Mouse (Mus musculus): ENCODE results near the gene Pbx1. TPM values are rescaled to one million over a fixed set of nuclear protein-coding genes. Genes with fewer than 3 reads are reported as not detected.

The Pbx1 gene
- total and polyA plus RNA-seq, 2 experiments from 2014 or later: 37.6 to 44.4 TPM

DNA sequence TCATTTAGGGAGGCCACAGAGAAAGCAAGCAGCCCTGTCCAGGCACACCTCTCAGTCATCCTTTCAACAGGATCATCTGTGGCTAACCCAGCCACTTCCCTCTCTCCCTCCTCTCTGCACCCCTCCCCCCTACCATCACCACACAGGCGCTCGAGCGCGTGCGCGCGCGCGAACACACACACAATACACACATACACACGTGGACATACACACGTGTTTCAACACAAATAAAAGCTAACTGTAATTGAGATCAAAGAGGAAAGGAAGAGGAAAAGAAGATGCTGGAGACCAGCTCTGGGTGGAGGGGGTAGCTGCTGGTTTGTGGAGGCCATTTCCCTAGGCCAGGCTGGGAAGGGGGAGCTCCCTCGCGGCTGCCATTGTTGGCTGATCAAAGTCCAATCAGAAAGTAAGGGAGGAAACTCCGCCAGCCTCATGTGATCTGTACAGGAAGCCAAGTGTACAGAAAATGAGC, 75.1 kb downstream of the Pbx1 start:
- TF ChIP-seq CTCF (IDR thresholded peaks at IDR 0.05; ENCODE audit: low read depth): no peak
- ATAC-seq: peak; percentile 80
- Histone ChIP-seq H3K36me3 (ENCODE audit: insufficient read depth, low read length) (no peaks in the 10 kb centered on the region), H3K9me3 (ENCODE audit: low read length) (no peaks in the 10 kb centered on the region), H3K9ac (replicated peaks; ENCODE audit: low read length) (no peak overlapping the region), H3K27ac (peak overlapping the region; percentile 56; the same call in 1 of the 2 replicates), H3K27me3 (ENCODE audit: insufficient read depth, low read length) (no peaks in the 10 kb centered on the region), H3K4me1 (ENCODE audit: insufficient read depth, low read length) (peaks cover 39% of the 10 kb centered on the region), H3K4me2 (ENCODE audit: low read depth, low read length) (peak overlapping the region; percentile 58), H3K4me3 (ENCODE audit: low read length) (peak overlapping the region; percentile 25)
- peak; percentile 76 for DNase-seq (ENCODE audit: low spot score)
- 6% methylated on average over 14 of the region's 14 CpGs for WGBS

DNA sequence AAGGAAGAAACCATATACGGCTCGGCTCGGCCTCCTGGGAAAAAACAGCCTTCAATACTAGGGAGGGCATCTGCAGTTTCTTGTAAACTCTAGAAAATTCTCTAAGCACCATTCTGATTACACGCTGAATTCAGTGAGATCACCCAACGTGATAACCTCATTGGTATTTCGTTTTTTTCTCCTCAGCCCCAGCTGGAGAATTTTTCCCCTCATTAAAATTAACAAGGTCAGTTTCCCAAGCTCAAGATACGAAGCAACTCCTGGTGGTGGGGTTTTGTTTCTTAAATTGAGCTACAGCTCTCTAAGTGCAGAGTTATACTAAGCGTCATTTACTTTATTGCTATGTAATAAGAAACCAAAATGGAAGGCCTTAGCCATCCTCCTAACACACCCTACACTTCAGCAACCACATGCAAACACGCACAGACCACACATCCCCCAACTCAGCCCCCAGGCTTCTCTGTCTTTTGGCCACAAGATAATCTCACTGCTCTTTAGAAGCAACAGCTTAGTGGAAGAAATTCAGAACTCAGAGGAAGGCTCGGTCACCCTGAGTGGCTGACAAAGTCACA, 76.0 kb downstream of the Pbx1 start:
- 0 out of 2 replicates have a peak overlapping the region, but pooled peaks have one; percentile 5 for H3K4me2 ChIP-seq (ENCODE audit: low read depth, low read length)
- no peak overlapping the region for H3K9ac ChIP-seq (replicated peaks; ENCODE audit: low read length)
- WGBS: 46% methylated on average over 10 of the region's 10 CpGs
- peaks cover 39% of the 10 kb centered on the region for H3K4me1 ChIP-seq (ENCODE audit: insufficient read depth, low read length)
- H3K27ac ChIP-seq: no peak overlapping the region
- TF ChIP-seq CTCF (IDR thresholded peaks at IDR 0.05; ENCODE audit: low read depth): no peak
- no peaks in the 10 kb centered on the region for H3K36me3 ChIP-seq (ENCODE audit: insufficient read depth, low read length)
- no peak overlapping the region for H3K4me3 ChIP-seq (ENCODE audit: low read length)
- no peak for ATAC-seq
- DNase-seq (ENCODE audit: low spot score): no peak
- no peaks in the 10 kb centered on the region for H3K27me3 ChIP-seq (ENCODE audit: insufficient read depth, low read length)
- H3K9me3 ChIP-seq (ENCODE audit: low read length): no peaks in the 10 kb centered on the region

DNA sequence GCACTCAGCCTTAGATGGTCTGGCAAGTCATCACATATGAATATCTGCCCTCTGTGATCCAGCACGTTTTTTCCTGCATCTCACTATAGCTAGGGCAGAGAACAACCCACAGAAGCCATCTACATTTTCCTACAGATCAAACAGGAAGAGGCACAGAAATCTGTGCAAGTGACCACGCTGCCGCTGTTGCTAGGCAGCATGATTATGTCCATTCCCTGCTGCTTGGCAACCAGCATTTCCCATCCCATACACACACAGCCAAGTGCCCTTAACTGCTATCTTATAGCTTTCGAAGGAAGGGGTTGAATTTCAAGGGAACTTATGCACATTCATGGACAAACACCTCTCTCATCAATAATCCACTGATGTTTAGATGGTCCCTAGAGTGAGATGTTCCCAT, 77.1 kb downstream of the Pbx1 start:
- H3K9me3 ChIP-seq (ENCODE audit: low read length): no peaks in the 10 kb centered on the region
- TF ChIP-seq CTCF (IDR thresholded peaks at IDR 0.05; ENCODE audit: low read depth): no peak
- ATAC-seq: peak; percentile 39; the same call in 1 of the 2 replicates
- DNase-seq (ENCODE audit: low spot score): peak; percentile 73
- H3K36me3 ChIP-seq (ENCODE audit: insufficient read depth, low read length): no peaks in the 10 kb centered on the region
- 0 out of 2 replicates have a peak overlapping the region, but pooled peaks have one; percentile 13 for H3K4me2 ChIP-seq (ENCODE audit: low read depth, low read length)
- peaks cover 39% of the 10 kb centered on the region for H3K4me1 ChIP-seq (ENCODE audit: insufficient read depth, low read length)
- WGBS: 11% methylated on average over 4 of the region's 4 CpGs
- H3K27me3 ChIP-seq (ENCODE audit: insufficient read depth, low read length): no peaks in the 10 kb centered on the region
- no peak overlapping the region for H3K4me3 ChIP-seq (ENCODE audit: low read length)
- no peak overlapping the region for H3K27ac ChIP-seq
- no peak overlapping the region for H3K9ac ChIP-seq (replicated peaks; ENCODE audit: low read length)

DNA sequence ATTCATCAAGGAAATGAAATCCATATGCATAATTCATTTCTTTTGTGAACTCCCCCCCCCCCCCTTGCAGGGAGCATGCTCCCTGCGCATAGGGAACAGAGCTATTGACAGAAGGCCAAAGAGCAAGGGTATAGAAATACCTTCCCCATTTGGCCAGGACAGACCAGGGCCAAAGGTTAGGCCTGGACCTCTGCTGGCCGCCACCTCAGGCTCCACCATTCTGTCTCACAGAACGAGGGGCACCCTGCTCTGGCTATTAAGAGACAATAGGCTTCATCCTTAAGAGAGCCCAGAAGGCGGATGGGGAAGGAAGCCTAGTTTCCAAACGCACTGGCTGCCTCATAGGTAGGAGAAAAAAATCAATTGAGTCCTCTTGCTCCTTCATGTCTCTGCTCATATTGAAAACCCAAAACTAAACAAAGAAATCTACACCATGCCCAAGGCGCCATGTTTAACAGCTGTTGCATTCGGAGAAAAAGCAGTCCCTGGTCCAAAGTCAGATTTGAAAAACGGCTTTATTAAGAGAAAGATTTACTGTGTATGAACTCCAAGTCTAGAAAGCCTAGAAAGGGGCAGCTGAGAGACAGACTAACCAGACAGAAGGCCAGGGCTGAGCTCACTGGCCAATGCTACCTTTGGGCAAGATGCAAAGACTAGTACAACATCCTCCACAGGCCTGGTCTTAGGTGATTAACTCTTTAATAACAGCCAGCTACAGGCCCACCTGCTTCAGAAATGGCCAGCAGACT, 83.9 kb downstream of the Pbx1 start:
- no peak overlapping the region for H3K4me2 ChIP-seq (ENCODE audit: low read depth, low read length)
- H3K9ac ChIP-seq (replicated peaks; ENCODE audit: low read length): no peak overlapping the region
- no peak for TF ChIP-seq CTCF (IDR thresholded peaks at IDR 0.05; ENCODE audit: low read depth)
- H3K27me3 ChIP-seq (ENCODE audit: insufficient read depth, low read length): no peaks in the 10 kb centered on the region
- no peaks in the 10 kb centered on the region for H3K36me3 ChIP-seq (ENCODE audit: insufficient read depth, low read length)
- ATAC-seq (no peak), DNase-seq (ENCODE audit: low spot score) (no peak)
- no peak overlapping the region for H3K27ac ChIP-seq
- H3K4me1 ChIP-seq (ENCODE audit: insufficient read depth, low read length): peaks cover under 1% of the 10 kb centered on the region; the same call in 1 of the 2 replicates
- no peak overlapping the region for H3K4me3 ChIP-seq (ENCODE audit: low read length)
- 43% methylated on average over 8 of the region's 8 CpGs for WGBS
- H3K9me3 ChIP-seq (ENCODE audit: low read length): no peaks in the 10 kb centered on the region

DNA sequence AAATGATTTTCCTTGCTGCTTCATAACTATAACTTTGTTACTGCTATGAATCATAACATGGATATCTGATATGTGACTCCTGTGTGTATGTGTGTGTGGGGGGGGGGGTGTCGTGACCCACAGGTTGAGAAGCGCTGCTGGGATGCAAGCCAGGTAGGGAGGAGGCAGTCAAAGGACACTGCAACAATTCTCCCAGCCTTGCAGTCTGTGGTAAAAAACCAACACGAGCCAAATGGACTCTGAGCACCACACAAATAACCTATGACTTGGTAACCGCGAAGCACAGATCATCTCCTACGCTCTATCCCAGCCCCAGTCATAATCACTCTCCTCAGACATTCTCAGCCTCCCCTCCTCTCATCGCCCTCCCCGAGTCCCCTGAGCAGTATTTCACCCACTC, 87.2 kb downstream of the Pbx1 start:
- H3K27ac ChIP-seq: no peak overlapping the region
- DNase-seq (ENCODE audit: low spot score) (no peak), ATAC-seq (no peak)
- WGBS: 65% methylated on average over 8 of the region's 8 CpGs
- TF ChIP-seq CTCF (IDR thresholded peaks at IDR 0.05; ENCODE audit: low read depth): no peak
- no peak overlapping the region for H3K4me3 ChIP-seq (ENCODE audit: low read length)
- H3K4me1 ChIP-seq (ENCODE audit: insufficient read depth, low read length): peaks cover 9% of the 10 kb centered on the region
- H3K36me3 ChIP-seq (ENCODE audit: insufficient read depth, low read length): no peaks in the 10 kb centered on the region
- no peaks in the 10 kb centered on the region for H3K9me3 ChIP-seq (ENCODE audit: low read length)
- H3K9ac ChIP-seq (replicated peaks; ENCODE audit: low read length): no peak overlapping the region
- no peaks in the 10 kb centered on the region for H3K27me3 ChIP-seq (ENCODE audit: insufficient read depth, low read length)
- no peak overlapping the region for H3K4me2 ChIP-seq (ENCODE audit: low read depth, low read length)

DNA sequence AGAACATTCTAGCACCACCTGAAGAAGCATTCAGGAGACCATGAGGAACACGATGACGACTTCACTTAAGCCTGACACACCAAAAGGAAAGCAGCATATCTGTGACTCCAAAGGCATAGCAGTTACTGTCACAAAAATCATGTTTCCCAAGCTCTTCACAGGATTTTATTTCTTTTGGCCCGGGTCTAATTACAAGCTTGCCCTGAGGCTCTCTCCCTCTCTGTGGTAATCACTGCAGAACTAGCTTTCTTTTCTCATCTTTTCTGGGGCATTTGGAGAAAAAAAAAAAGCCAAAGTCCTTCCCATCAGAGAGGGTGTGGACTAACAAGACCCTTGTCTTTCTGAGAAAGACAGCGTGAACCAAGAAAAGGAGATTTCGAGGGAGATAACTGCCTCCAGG, 87.8 kb downstream of the Pbx1 start:
- 75% methylated on average over 5 of the region's 5 CpGs for WGBS

DNA sequence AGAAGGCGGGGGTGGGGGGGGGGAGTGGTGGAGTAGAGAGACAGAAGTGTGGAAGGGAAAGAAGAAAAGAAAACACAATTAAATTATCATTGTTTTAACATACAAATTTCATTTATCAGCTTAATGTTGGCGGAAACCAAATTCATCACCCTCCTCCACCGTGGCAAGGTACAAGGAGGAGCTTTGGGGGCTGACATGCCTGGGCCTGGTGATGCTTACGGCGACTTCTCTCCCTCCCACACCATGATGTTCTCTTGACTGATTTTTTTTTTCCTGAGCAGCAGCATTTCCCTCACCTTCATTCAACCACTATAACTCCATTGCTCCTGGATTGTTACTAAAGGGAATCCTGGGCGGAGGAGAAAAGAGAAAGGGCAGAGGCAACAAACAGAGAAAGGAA, 89.8 kb downstream of the Pbx1 start:
- no peaks in the 10 kb centered on the region for H3K36me3 ChIP-seq (ENCODE audit: insufficient read depth, low read length)
- no peaks in the 10 kb centered on the region for H3K9me3 ChIP-seq (ENCODE audit: low read length)
- peak overlapping the region; percentile 64; the same call in 1 of the 2 replicates for H3K27ac ChIP-seq
- H3K9ac ChIP-seq (replicated peaks; ENCODE audit: low read length): no peak overlapping the region
- DNase-seq (ENCODE audit: low spot score) (no peak), ATAC-seq (no peak)
- WGBS: 45% methylated on average over 6 of the region's 6 CpGs
- H3K4me1 ChIP-seq (ENCODE audit: insufficient read depth, low read length): peaks cover 9% of the 10 kb centered on the region
- no peak for TF ChIP-seq CTCF (IDR thresholded peaks at IDR 0.05; ENCODE audit: low read depth)
- H3K4me3 ChIP-seq (ENCODE audit: low read length): no peak overlapping the region
- H3K27me3 ChIP-seq (ENCODE audit: insufficient read depth, low read length): no peaks in the 10 kb centered on the region
- H3K4me2 ChIP-seq (ENCODE audit: low read depth, low read length): peak overlapping the region; percentile 11

More for the DNA sequence above, 87.8 kb downstream of the Pbx1 start:
- no peak overlapping the region for H3K27ac ChIP-seq
- TF ChIP-seq CTCF (IDR thresholded peaks at IDR 0.05; ENCODE audit: low read depth): no peak
- H3K4me1 ChIP-seq (ENCODE audit: insufficient read depth, low read length): peaks cover 9% of the 10 kb centered on the region
- no peaks in the 10 kb centered on the region for H3K27me3 ChIP-seq (ENCODE audit: insufficient read depth, low read length)
- H3K9me3 ChIP-seq (ENCODE audit: low read length): no peaks in the 10 kb centered on the region
- H3K36me3 ChIP-seq (ENCODE audit: insufficient read depth, low read length): no peaks in the 10 kb centered on the region
- DNase-seq (ENCODE audit: low spot score) (no peak), ATAC-seq (no peak)
- no peak overlapping the region for H3K4me3 ChIP-seq (ENCODE audit: low read length)
- H3K9ac ChIP-seq (replicated peaks; ENCODE audit: low read length): no peak overlapping the region
- no peak overlapping the region for H3K4me2 ChIP-seq (ENCODE audit: low read depth, low read length)
